ENCODE assay signal across 8 mouse cellular contexts in the genomic region with DNA sequence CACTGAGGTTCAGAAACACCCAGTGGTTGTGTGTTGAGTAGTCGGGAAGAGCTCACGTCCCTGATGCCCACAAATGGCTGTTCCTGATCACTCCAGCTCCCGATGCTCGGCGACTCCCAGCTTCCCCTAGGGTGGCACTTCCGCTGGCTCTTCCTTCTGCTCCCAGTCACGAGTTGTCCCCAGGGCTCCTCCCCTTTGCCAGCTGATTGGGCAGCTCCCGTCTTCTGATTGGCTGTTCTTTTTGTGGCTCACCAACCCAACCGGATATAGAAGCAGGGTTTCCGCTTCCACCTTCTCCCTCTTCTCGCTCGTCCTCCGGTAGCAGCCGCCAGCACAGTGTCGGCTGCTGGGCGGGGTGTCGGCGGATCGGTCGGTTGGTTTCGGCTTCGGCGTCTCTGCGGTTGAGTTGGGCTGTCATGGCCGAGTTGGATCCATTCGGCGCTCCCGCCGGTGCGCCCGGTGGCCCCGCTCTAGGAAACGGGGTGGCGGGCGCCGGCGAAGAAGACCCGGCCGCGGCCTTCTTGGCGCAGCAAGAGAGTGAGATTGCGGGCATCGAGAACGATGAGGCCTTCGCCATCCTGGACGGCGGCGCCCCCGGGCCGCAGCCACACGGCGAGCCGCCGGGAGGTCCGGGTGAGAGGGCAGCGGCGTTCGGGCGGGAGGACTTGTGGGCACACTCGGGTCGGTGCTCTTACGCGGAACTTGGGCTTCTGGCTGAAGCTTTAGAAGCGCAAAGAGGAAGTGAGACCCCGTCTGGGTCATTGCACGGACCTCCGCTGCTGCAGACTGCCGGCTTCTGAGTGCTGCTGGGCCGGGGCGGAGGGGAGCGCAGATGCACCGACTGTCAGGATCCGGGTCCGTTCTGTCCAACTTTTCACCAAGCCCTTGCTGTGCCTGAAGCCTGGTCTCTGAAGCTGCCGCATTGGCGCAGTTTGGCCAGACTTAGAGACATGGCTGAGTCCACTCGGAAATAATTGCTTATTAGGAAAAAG. TPM values are rescaled to one million over a fixed set of nuclear protein-coding genes. Genes with fewer than 3 reads are reported as not detected.
DNase-seq lines count a peak whose midpoint lies in the region; ATAC-seq and TF ChIP-seq lines count a peak whose summit lies in the region.

No protein-coding gene starts in this region.

- H3K4me1 ChIP-seq in heart, embryonic 15.5 days (replicated peaks) = peaks cover 25% of the 10 kb centered on the region
- peaks cover 17 to 22% of the 10 kb centered on the region in 2 experiments for H3K4me1 ChIP-seq in liver, embryonic 14.5 days (replicated peaks; ENCODE audit: control insufficient read depth in 2 of 2, insufficient read depth in 2 of 2, low read length in 1 of 2)
- peaks cover 12% of the 10 kb centered on the region for H3K4me1 ChIP-seq in neural tube, embryonic 11.5 days (ENCODE audit: control insufficient read depth, insufficient read depth, low read length)
- H3K4me1 ChIP-seq in stomach, postnatal 0 days (replicated peaks; ENCODE audit: control insufficient read depth, insufficient read depth) = peaks cover 7% of the 10 kb centered on the region

- peak overlapping the region; percentile 85 for H3K4me2 ChIP-seq in heart, embryonic 15.5 days
- peak overlapping the region; percentile 97 for H3K4me2 ChIP-seq in liver, embryonic 14.5 days (ENCODE audit: low read depth)
- H3K4me2 ChIP-seq in neural tube, embryonic 11.5 days (ENCODE audit: low read depth) = peak overlapping the region; percentile 83
- H3K4me2 ChIP-seq in stomach, postnatal 0 days (replicated peaks; ENCODE audit: low read depth) = peak overlapping the region; percentile 90

- peak; percentile 98 for ATAC-seq in CD4-positive, CD25-positive, alpha-beta regulatory T cell, adult 4 months
- peak; percentile 98 for ATAC-seq in heart, embryonic 15.5 days (replicated peaks; ENCODE audit: insufficient number of reproducible peaks, insufficient read depth, low FRiP score, low read depth)
- ATAC-seq in liver, embryonic 14.5 days (ENCODE audit: insufficient read depth) = peak; percentile 98
- peak; percentile 97 for ATAC-seq in neural tube, embryonic 11.5 days (ENCODE audit: insufficient read depth, low FRiP score, low TSS enrichment)
- ATAC-seq in stomach, postnatal 0 days (ENCODE audit: low FRiP score, low TSS enrichment) = peak; percentile 98

- WGBS in heart, embryonic 15.5 days = 0% methylated on average over 77 of the region's 77 CpGs
- under 1% methylated on average over 77 of the region's 77 CpGs for WGBS in liver, embryonic 14.5 days (ENCODE audit: insufficient replicate concordance)
- WGBS in neural tube, embryonic 11.5 days = under 1% methylated on average over 77 of the region's 77 CpGs
- WGBS in stomach, postnatal 0 days = under 1% methylated on average over 77 of the region's 77 CpGs

- no peak for TF ChIP-seq EP300 in liver, embryonic 14.5 days (IDR thresholded peaks at IDR 0.05; ENCODE audit: low read depth)
- TF ChIP-seq EP300 in stomach, postnatal 0 days (optimal IDR thresholded peaks at IDR 0.05) = no peak

- no peaks in the 10 kb centered on the region for H3K36me3 ChIP-seq in heart, embryonic 15.5 days
- H3K36me3 ChIP-seq in liver, embryonic 14.5 days (replicated peaks; ENCODE audit: control insufficient read depth, insufficient read depth, low read depth) = peaks cover 10% of the 10 kb centered on the region
- no peaks in the 10 kb centered on the region for H3K36me3 ChIP-seq in neural tube, embryonic 11.5 days (ENCODE audit: control insufficient read depth, insufficient read depth, low read length)
- H3K36me3 ChIP-seq in stomach, postnatal 0 days (ENCODE audit: control insufficient read depth, insufficient read depth, low read length) = no peaks in the 10 kb centered on the region

- H3K9ac ChIP-seq in heart, embryonic 15.5 days = peak overlapping the region; percentile 93
- H3K9ac ChIP-seq in liver, embryonic 14.5 days (replicated peaks) = peak overlapping the region; percentile 86
- peak overlapping the region; percentile 83 for H3K9ac ChIP-seq in neural tube, embryonic 11.5 days (ENCODE audit: low read length)
- peak overlapping the region; percentile 97 for H3K9ac ChIP-seq in stomach, postnatal 0 days (ENCODE audit: low read length)

- H3K27ac ChIP-seq in heart, embryonic 15.5 days = peak overlapping the region; percentile 84
- peak overlapping the region; percentile 72 for H3K27ac ChIP-seq in liver, embryonic 14.5 days
- 0 out of 2 replicates have a peak overlapping the region, but pooled peaks have one; percentile 35 for H3K27ac ChIP-seq in neural tube, embryonic 11.5 days (ENCODE audit: low read depth, low read length)
- H3K27ac ChIP-seq in stomach, postnatal 0 days (replicated peaks) = peak overlapping the region; percentile 91

- no peak for TF ChIP-seq CTCF in liver, embryonic 14.5 days (IDR thresholded peaks at IDR 0.05; ENCODE audit: low read depth)
- peak; percentile 20; the same call in 1 of the 2 replicates for TF ChIP-seq CTCF in stomach, postnatal 0 days (IDR thresholded peaks at IDR 0.05; ENCODE audit: low read depth)

- peak; percentile 91 for DNase-seq in c-Kit-negative CD71-positive TER-119-positive erythroid progenitor cells, embryonic 14.5 days (ENCODE audit: low read depth, low spot score)
- DNase-seq in fibroblast of lung, adult 2 months (ENCODE audit: low read depth) = peak; percentile 91
- DNase-seq in kidney, postnatal 25 days = peak; percentile 94 to 98
- peak; percentile 92 to 93 (median 93) for DNase-seq in liver, embryonic 14.5 days (ENCODE audit: low read depth in 3 of 3, low spot score in 3 of 3)
- peak; percentile 90 for DNase-seq in neural tube, embryonic 11.5 days (ENCODE audit: low spot score)
- DNase-seq in stomach, postnatal 0 days (ENCODE audit: low spot score) = peak; percentile 95

- peak overlapping the region; percentile 93 for H3K4me3 ChIP-seq in heart, embryonic 15.5 days
- H3K4me3 ChIP-seq in liver, embryonic 14.5 days (ENCODE audit: insufficient read depth in 1 of 2, low read depth in 2 of 2, low read length in 2 of 2) = peak overlapping the region; percentile 88 to 93
- H3K4me3 ChIP-seq in neural tube, embryonic 11.5 days (ENCODE audit: low read depth, low read length) = peak overlapping the region; percentile 96
- H3K4me3 ChIP-seq in stomach, postnatal 0 days (ENCODE audit: low read depth, low read length) = peak overlapping the region; percentile 99

- H3K27me3 ChIP-seq in heart, embryonic 15.5 days = no peaks in the 10 kb centered on the region
- H3K27me3 ChIP-seq in liver, embryonic 14.5 days (ENCODE audit: control insufficient read depth, insufficient read depth, low read length) = no peaks in the 10 kb centered on the region
- H3K27me3 ChIP-seq in neural tube, embryonic 11.5 days (ENCODE audit: control insufficient read depth, insufficient read depth, low read length) = no peaks in the 10 kb centered on the region
- H3K27me3 ChIP-seq in stomach, postnatal 0 days (ENCODE audit: control insufficient read depth, insufficient read depth, low read length) = no peaks in the 10 kb centered on the region

- H3K9me3 ChIP-seq in heart, embryonic 15.5 days (replicated peaks) = no peaks in the 10 kb centered on the region
- H3K9me3 ChIP-seq in liver, embryonic 14.5 days (ENCODE audit: control insufficient read depth, low read length) = no peaks in the 10 kb centered on the region
- H3K9me3 ChIP-seq in neural tube, embryonic 11.5 days (ENCODE audit: control insufficient read depth, low read length) = no peaks in the 10 kb centered on the region
- no peaks in the 10 kb centered on the region for H3K9me3 ChIP-seq in stomach, postnatal 0 days (ENCODE audit: control insufficient read depth, low read length)

RNA-seq across cellular contexts. Expression of a gene that starts 8.4 kb away (rescaled TPM):
- polyA plus RNA-seq in CD4-positive, CD25-positive, alpha-beta regulatory T cell, adult 4 months (2017; shearing (Covaris generic)) = 10 to 100 TPM; 66.1 to 83.6 TPM
- 130 and 146 TPM in 2 replicates for polyA plus RNA-seq in heart, embryonic 15.5 days (2015; fragmentation: Nextera tagmentation; extraction: Ambion mirVana)
- 114 and 173 TPM in 2 replicates for polyA plus RNA-seq in liver, embryonic 14.5 days (2012; rRNA removed)
- 121 and 128 TPM in 2 replicates for polyA plus RNA-seq in liver, embryonic 14.5 days (2014; fragmentation: Nextera tagmentation; extraction: Ambion mirVana)
- polyA plus RNA-seq in neural tube, embryonic 11.5 days (2014; fragmentation: Nextera tagmentation; extraction: Ambion mirVana) = 257 and 258 TPM in 2 replicates
- polyA plus RNA-seq in stomach, postnatal 0 days (2015; fragmentation: Nextera tagmentation; extraction: Ambion mirVana) = 191 and 194 TPM in 2 replicates

RNA-seq across cellular contexts. Expression of a gene that starts 29.4 kb away (rescaled TPM):
- polyA plus RNA-seq in CD4-positive, CD25-positive, alpha-beta regulatory T cell, adult 4 months (2017; shearing (Covaris generic)) = not detected
- polyA plus RNA-seq in heart, embryonic 15.5 days (2015; fragmentation: Nextera tagmentation; extraction: Ambion mirVana) = not detected in 2 replicates
- 0.02 TPM in 1 of 2 replicates, not detected in the other for polyA plus RNA-seq in liver, embryonic 14.5 days (2012; rRNA removed)
- not detected in 2 replicates for polyA plus RNA-seq in liver, embryonic 14.5 days (2014; fragmentation: Nextera tagmentation; extraction: Ambion mirVana)
- not detected in 2 replicates for polyA plus RNA-seq in neural tube, embryonic 11.5 days (2014; fragmentation: Nextera tagmentation; extraction: Ambion mirVana)
- polyA plus RNA-seq in stomach, postnatal 0 days (2015; fragmentation: Nextera tagmentation; extraction: Ambion mirVana) = not detected in 2 replicates

RNA-seq across cellular contexts. Expression of a gene that starts 55.5 kb away (rescaled TPM):
- 100 to 1,000 TPM; 165 to 194 TPM for polyA plus RNA-seq in CD4-positive, CD25-positive, alpha-beta regulatory T cell, adult 4 months (2017; shearing (Covaris generic))
- 44.3 and 53.2 TPM in 2 replicates for polyA plus RNA-seq in heart, embryonic 15.5 days (2015; fragmentation: Nextera tagmentation; extraction: Ambion mirVana)
- 17.1 and 19.2 TPM in 2 replicates for polyA plus RNA-seq in liver, embryonic 14.5 days (2012; rRNA removed)
- 46.6 and 48.8 TPM in 2 replicates for polyA plus RNA-seq in liver, embryonic 14.5 days (2014; fragmentation: Nextera tagmentation; extraction: Ambion mirVana)
- polyA plus RNA-seq in neural tube, embryonic 11.5 days (2014; fragmentation: Nextera tagmentation; extraction: Ambion mirVana) = 109 and 117 TPM in 2 replicates
- polyA plus RNA-seq in stomach, postnatal 0 days (2015; fragmentation: Nextera tagmentation; extraction: Ambion mirVana) = 43.4 and 46.4 TPM in 2 replicates

Comparison
In these comparisons a context has a peak if more than half of its experiments do, and no peak if none do; other contexts are left out.
1. Peak in every context shown above with its lines: DNase-seq, ATAC-seq, H3K4me3 ChIP-seq and H3K27ac ChIP-seq.
2. H3K27ac ChIP-seq: peak in every context shown above with its lines; median percentile 91 in stomach, postnatal 0 days; 84 in heart, embryonic 15.5 days; 72 in liver, embryonic 14.5 days; 35 in neural tube, embryonic 11.5 days.